Mouse (Mus musculus) midbrain, embryonic 10.5 days (tissue): Measurements from ENCODE around the gene Lrp2bp. TPM values are rescaled to one million over a fixed set of nuclear protein-coding genes. Genes with fewer than 3 reads are reported as not detected.

ENCODE experiments used
- DNase-seq: peaks from one replicate; pipeline ENCODE4 v3.0.0-alpha.2; 2017; ENCODE audit warnings: low spot score
- H3K27ac ChIP-seq: fragments of 300-500 bp; sonication (generic); replicated peaks from 2 replicates; pipeline ENCODE4 v1.5.1; 2016; ENCODE audit warnings: mild to moderate bottlenecking
- H3K27me3 ChIP-seq: fragments of 300-500 bp; sonication (generic); 2 replicates; pipeline ENCODE4 v1.6.1; 2016; ENCODE audit warnings: low read depth, mild to moderate bottlenecking; ENCODE audit not compliant: poor library complexity, severe bottlenecking
- H3K36me3 ChIP-seq: fragments of 300-500 bp; sonication (generic); 2 replicates; pipeline ENCODE4 v1.6.1; 2016; ENCODE audit warnings: mild to moderate bottlenecking, moderate library complexity
- H3K4me1 ChIP-seq: fragments of 300-500 bp; sonication (generic); 2 replicates; pipeline ENCODE4 v1.6.1; 2016
- H3K4me3 ChIP-seq: fragments of 300-500 bp; sonication (generic); 2 replicates; pipeline ENCODE4 v1.5.1; 2016; ENCODE audit warnings: mild to moderate bottlenecking, moderate library complexity
- H3K9me3 ChIP-seq: fragments of 300-500 bp; sonication (generic); replicated peaks from 2 replicates; pipeline ENCODE4 v1.6.1; 2016; ENCODE audit warnings: mild to moderate bottlenecking
- WGBS: fragments of 180-500 bp; shearing (Covaris S2); methylation state at CpG from one replicate; pipeline ENCODE4 v1.1.7; 2016; 5-methylcytosine and 5-hydroxymethylcytosine counted together
- polyA plus RNA-seq: library from polyadenylated mRNA; unstranded; fragments of >200 nt; fragmentation: Nextera tagmentation; extraction: Ambion mirVana; gene quantifications from 2 replicates; pipeline ENCODE4 v1.2.1, GENCODE M21; 2016

The Lrp2bp gene
- polyA plus RNA-seq, 1 experiment from 2014 or later = 0.10 TPM

DNA sequence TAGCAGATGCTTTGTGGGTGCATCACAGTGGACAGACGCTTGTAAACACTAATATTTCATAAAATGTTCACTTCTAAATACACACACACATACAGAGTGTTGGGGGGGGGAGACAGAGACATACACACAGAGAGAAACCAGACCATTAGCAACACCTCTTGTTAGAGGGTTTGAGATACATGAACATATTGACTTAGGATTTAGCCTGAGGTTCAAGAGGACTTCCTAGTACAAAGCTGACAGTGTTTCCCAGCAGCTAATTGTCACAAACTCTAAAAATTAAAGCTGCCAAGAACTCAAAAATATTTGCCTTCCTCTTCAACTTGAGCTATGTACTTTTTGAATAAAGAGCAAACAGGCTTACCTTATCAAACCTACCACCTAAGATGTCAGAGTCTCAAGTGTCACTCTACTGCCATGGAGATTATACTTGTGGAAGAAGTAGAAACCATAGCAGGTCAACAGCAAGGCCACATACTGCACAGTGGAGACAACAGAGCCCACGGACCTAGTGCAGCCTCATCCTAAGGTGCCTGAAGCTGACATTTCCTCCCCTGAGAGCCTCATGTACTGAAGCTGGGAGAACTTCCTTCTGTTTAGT is 74.5 kb downstream of the Lrp2bp start:
- DNase-seq = no peak
- Histone ChIP-seq H3K27me3 (no peaks in the 10 kb centered on the region), H3K36me3 (0 out of 2 replicates have a peak, but pooled peaks cover 2% of the 10 kb centered on the region), H3K4me1 (no peaks in the 10 kb centered on the region), H3K27ac (no peak overlapping the region), H3K4me3 (no peak overlapping the region), H3K9me3 (no peaks in the 10 kb centered on the region)
- WGBS = 86% methylated on average over 2 of the region's 2 CpGs

DNA sequence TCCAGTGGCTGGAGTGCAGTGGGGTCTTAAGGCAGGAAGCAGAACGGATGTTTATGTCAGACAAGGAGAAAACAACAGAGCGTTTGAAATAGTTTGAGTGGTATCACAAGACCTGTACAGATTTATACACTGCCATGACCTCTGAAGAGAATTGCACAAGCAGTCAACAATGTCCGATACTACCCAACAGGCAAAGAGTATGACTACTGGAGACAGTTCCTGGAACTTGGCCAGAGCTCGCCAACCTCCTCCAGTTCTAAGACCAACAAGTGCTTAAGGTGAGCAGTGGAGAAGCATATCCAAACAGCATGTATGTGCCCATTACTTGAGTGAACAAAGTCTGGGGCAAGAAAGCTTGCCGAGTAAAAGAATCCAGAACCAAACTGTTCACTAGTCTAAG is 76.1 kb downstream of the Lrp2bp start:
- 95% methylated on average over 5 of the region's 5 CpGs for WGBS
- Histone ChIP-seq H3K4me3 (no peak overlapping the region), H3K36me3 (0 out of 2 replicates have a peak, but pooled peaks cover 5% of the 10 kb centered on the region), H3K27me3 (no peaks in the 10 kb centered on the region), H3K4me1 (no peaks in the 10 kb centered on the region), H3K27ac (no peak overlapping the region), H3K9me3 (no peaks in the 10 kb centered on the region)
- DNase-seq = no peak

DNA sequence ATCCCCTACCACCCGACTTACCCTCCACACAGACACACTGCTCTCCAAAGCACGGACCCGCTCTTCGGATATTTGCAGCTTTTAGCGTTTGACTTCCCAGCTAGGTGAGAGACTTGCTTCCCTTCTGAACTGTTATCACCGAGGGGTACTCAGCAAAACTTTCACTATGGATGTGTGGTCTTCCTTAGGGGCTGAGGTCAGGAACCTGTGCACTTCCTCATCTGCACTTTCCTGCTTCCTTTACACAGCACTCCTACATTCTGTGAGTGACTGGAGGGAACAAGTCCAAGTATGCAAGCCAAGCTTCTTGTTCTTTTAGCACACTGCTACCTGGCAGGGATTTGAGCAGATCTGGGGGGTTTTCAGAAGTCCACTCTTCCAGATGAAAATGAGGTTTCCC is 79.8 kb downstream of the Lrp2bp start:
- no peaks in the 10 kb centered on the region for H3K27me3 ChIP-seq
- H3K27ac ChIP-seq = no peak overlapping the region
- H3K4me1 ChIP-seq = no peaks in the 10 kb centered on the region
- H3K9me3 ChIP-seq = no peaks in the 10 kb centered on the region
- 0 out of 2 replicates have a peak, but pooled peaks cover 5% of the 10 kb centered on the region for H3K36me3 ChIP-seq
- DNase-seq = no peak
- WGBS = 89% methylated on average over 6 of the region's 6 CpGs
- no peak overlapping the region for H3K4me3 ChIP-seq

Other genes starting within 250 kb of the Lrp2bp start
- 10.6 and 31.0 TPM in 2 replicates for gene Pdlim3, start 113.8 kb upstream of the Lrp2bp start, polyA plus RNA-seq
- 0.19 TPM in 1 of 2 replicates, not detected in the other for gene Ccdc110, start 64.7 kb upstream of the Lrp2bp start, polyA plus RNA-seq
- gene 1700029J07Rik, start 24.1 kb upstream of the Lrp2bp start, polyA plus RNA-seq = 3.2 and 3.3 TPM in 2 replicates
- gene Ufsp2, start 23.8 kb upstream of the Lrp2bp start, polyA plus RNA-seq = 60.7 and 62.2 TPM in 2 replicates
- 21.1 and 23.2 TPM in 2 replicates for gene Ankrd37, start 6.4 kb downstream of the Lrp2bp start, polyA plus RNA-seq
- gene Cfap97, start 152.5 kb downstream of the Lrp2bp start, polyA plus RNA-seq = 19.7 and 21.5 TPM in 2 replicates
- 4.5 and 4.9 TPM in 2 replicates for gene Snx25, start 152.9 kb downstream of the Lrp2bp start, polyA plus RNA-seq
- gene Slc25a4, start 212.0 kb downstream of the Lrp2bp start, polyA plus RNA-seq = 505 and 511 TPM in 2 replicates